Mouse (Mus musculus): ENCODE measurements around the gene Padi1.

- no peak for TF ChIP-seq POLR2A (IDR thresholded peaks at IDR 0.05; ENCODE audit: extremely low read depth, insufficient read depth, low read length)
- no peak for TF ChIP-seq CTCF (IDR thresholded peaks at IDR 0.05; ENCODE audit: extremely low read depth, insufficient read depth, low read length)
These were observed 32.0 kb downstream of the Padi1 start for GRCm38 (mm10) chr4:140813358-140814185.

Data from cortical plate, adult 2 months (tissue).